Mouse (Mus musculus) ES-E14 (cell line): ENCODE measurements around the gene Btn2a2.

ENCODE experiments used
- CHD2 ChIP-seq: IDR thresholded peaks from 2 replicates; pipeline ENCODE4 v1.6.1; 2014; ENCODE audit warnings: mild to moderate bottlenecking, low read depth, low read length, inconsistent platforms
- HCFC1 ChIP-seq: IDR thresholded peaks from 2 replicates; pipeline ENCODE4 v1.6.1; 2012; ENCODE audit warnings: low read length, inconsistent platforms, borderline replicate concordance; ENCODE audit not compliant: insufficient read depth
- MAFK ChIP-seq: IDR thresholded peaks from 2 replicates; pipeline ENCODE4 v1.6.1; 2014; ENCODE audit warnings: mild to moderate bottlenecking, low read depth, low read length, inconsistent platforms; ENCODE audit not compliant: insufficient read depth
- ZC3H11A ChIP-seq: IDR thresholded peaks from 2 replicates; pipeline ENCODE4 v1.6.1; 2012; ENCODE audit warnings: low read depth, mild to moderate bottlenecking, inconsistent platforms, low read length, borderline replicate concordance

- TF ChIP-seq MAFK (peak; percentile 84), ZC3H11A (peak; percentile 16; the same call in 1 of the 2 replicates), CHD2 (no peak), HCFC1 (no peak)
Observed at GRCm38 (mm10) chr13:23517603-23518294, 29.1 kb upstream of the Btn2a2 start.
